Mouse (Mus musculus) small intestine, adult 2 months (tissue): ENCODE results near the gene Sdad1.

Experiments used
- CTCF ChIP-seq: fragments of 200-500 bp; IDR thresholded peaks from 2 replicates; pipeline ENCODE4 v1.5.1; 2012; ENCODE audit warnings: low read depth, mild to moderate bottlenecking, control low read depth, inconsistent platforms, low read length, moderate library complexity, mixed read lengths; ENCODE audit not compliant: insufficient replicate concordance, insufficient read length; ENCODE audit errors: extremely low read depth
- POLR2A ChIP-seq: fragments of 200-500 bp; IDR thresholded peaks from 2 replicates; pipeline ENCODE4 v1.6.1; 2012; ENCODE audit warnings: low read depth, mild to moderate bottlenecking, control low read depth, inconsistent platforms, low read length, moderate library complexity

GRCm38 (mm10) chr5:92277437-92278394 lies 32.6 kb downstream of the Sdad1 start, which contains the start of gene Naaa:
- TF ChIP-seq CTCF (peak; percentile 37; the same call in 1 of the 2 replicates), POLR2A (peak; percentile 88)
